Mouse (Mus musculus): ENCODE results near the gene Nectin2. TPM values are rescaled to one million over a fixed set of nuclear protein-coding genes. Genes with fewer than 3 reads are reported as not detected.
"Not testable (repeated sequence)": the region's sequence is repeated elsewhere in the genome, so short reads cannot be mapped to it uniquely, and the experiment has no call there.

Gene Nectin2
- 1 to 10 TPM; 5.0 to 5.1 TPM for total RNA-seq (2021)
- long read RNA-seq, transcript Nectin2-202 (6 exons, 1,955 nt): major isoform, 5 of 8 reads
- long read RNA-seq, partial matches to known transcripts: 0 of 8 reads
- long read RNA-seq, other reads (novel, unspliced or antisense): 1 of 8 reads

- peak; percentile 73 to 76 for DNase-seq (ENCODE audit: low spot score in 2 of 2)
Measured at GRCm38 (mm10) chr7:19750217-19751069, at the start of gene Nectin2. Gene Nectin2 (minus strand): TSS chr7:19750483.

DNA sequence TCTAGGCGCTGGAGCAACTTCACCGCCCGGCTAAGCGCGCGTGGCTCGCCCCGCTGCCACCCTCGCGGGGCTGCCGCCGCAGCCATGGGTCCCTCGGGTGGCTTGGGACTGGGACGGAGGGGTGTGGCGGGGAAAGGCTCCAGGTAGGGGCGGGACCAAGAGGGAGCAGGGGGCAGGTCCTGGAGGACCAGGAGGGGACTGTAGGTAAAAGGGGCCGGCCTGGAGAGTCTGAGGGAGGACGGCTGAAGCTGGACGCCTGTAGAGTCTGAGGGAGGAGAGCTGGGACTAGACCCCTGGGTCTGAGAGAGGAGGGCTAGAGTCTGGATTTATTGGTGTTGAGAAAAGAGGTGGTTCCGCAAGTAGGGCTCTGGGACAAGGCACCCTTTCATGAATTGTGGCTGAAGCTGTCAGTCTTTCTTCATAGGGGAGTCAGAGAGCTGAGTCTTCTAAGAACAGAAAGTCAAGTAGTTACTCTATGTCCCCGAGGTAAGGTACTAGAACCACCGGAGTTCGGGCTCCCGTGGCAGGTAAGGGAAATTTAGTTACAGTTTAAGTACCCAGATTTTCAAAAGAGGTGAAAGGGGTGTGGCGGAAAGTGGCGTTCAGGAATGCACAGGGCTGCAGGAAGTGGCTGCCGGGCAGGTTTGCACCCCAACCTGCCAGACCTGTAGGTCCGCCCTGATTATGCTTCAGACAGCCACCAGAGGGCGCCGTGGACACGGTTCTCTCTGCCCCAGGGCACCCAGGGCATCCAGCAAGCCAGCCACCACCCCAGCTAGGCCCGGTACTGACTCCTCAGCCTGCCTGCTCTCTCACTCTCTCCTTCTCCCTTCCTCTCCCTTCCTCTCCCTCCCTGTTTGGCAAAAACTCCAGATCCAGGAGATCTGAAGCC is 46.7 kb upstream of the Nectin2 start, which contains the start of gene Cblc:
Cblc (minus strand) TSS at position 113 of the 892 bp plus-strand sequence.
- DNase-seq (ENCODE audit: low spot score in 2 of 2): peak in 1 of 2 experiments; percentile 52

GRCm38 (mm10) chr7:19796254-19796653 is 46.0 kb upstream of the Nectin2 start:
- DNase-seq (ENCODE audit: low spot score in 2 of 2): no peak

GRCm38 (mm10) chr7:19795236-19795635 is 45.0 kb upstream of the Nectin2 start:
- no peak for DNase-seq (ENCODE audit: low spot score in 2 of 2)

DNA sequence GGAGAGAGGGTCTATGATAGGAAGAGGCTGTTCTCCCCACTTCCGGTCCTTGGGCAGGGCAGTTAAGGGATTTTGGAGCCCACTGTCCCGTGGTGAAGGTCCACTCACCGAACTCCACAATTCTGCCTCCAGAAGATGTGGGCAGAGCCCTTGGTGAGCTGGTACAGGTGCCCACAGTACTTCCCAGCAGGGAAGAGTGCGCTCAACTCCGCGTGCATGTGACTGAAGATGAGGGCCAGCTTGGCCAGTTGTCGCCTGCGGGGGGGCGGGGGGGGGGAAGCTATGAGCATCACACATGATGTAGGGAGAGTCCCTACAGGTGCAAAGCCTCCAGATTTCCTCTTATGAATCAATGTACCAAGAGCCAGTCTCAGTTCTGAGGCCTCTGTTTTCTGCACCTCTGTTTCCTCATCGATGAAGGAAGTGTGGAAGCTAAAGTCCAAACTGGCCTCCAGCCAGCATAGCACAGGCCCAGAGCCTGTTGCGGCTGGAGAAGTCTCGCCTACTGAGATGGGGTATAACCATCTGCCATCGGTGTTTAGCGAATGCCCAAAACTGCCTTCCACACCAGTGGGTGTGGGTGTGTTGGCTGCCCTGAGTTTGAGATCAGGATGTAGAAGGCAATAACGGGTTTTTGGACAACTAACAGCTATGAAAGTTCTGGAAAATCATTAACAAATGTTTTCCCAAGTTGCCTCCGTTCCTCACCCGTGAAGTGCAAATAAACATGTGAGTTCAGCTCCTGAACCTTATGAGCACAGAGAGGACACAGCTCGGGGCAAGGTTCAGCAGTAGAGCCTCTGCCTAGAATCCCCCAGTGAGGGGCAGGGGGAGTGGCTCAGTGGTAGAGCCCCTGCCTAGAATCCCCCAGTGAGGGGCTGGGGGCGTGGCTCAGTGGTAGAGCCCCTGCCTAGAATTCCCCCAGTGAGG is 42.7 kb upstream of the Nectin2 start:
- no peak for DNase-seq (ENCODE audit: low spot score in 2 of 2)

DNA sequence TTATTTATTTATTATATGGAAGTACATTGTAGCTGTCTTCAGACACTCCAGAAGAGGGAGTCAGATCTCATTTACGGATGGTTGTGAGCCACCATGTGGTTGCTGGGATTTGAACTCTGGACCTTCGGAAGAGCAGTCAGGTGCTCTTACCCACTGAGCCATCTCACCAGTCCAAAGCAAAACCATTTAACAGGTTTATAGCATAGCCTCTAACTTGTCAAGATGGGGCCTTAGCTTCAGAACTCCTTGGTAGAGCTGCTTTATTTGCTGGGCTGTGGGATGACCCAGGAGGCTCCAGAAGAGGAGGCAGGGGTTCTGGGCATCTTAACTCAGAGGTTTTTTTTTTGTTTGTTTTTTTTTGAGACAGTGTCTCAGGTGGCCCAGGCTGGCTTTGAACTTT is 41.2 kb upstream of the Nectin2 start:
- not testable (repeated sequence) for DNase-seq (ENCODE audit: low spot score in 2 of 2)

DNA sequence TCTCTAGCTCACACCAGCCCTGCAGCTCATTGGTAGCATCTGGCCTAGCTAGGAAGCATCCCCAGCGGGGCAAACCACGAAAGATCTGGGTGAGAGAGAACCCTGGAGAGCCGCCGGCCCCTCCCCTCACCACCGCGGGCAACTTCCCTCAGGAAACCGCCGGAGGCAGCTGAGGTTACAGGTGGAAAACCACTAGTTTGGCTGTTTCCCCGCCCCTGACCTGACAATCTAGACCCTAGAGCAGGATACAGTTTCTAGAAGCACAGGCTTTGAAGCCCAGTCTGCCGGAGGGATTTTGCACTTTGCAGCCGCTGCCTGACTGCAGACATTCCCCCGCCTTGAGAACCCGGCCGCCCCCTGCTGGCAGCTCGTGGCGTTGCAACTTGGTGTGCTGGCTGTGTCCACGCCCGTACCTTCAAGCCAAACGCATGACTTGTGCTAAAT is 39.6 kb upstream of the Nectin2 start:
- peak; percentile 70 to 84 for DNase-seq (ENCODE audit: low spot score in 2 of 2)

DNA sequence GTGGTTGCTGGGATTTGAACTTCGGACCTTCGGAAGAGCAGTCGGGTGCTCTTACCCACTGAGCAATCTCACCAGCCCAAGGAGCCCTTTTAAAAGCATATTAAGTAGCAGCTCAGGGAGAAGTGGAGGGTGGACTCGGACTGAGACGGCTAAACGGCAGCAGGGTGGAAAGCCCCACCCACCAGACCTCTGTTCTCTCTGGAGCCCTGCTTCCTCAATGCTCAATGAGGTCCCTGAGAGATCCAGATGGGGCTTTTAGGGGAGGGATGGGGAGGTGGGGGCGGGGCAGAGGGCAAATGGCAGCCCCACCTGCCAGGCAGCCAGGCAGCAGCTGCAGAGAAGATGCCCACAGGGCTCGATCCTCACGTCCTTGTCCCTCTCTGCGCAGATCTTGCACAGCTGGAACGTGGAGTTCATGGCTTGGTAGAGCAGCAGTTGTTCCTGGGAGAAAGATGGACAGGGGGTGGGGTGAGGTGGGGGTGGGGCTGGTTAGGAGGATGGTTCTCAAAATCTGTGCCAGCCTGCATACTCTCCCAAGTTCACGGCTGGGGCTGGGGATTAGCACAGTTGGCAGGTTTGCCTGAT is 35.7 kb upstream of the Nectin2 start:
- DNase-seq (ENCODE audit: low spot score in 2 of 2): no peak

GRCm38 (mm10) chr7:19784764-19785535 is 34.7 kb upstream of the Nectin2 start:
- no peak for DNase-seq (ENCODE audit: low spot score in 2 of 2)

- DNase-seq (ENCODE audit: low spot score in 2 of 2): no peak
Measured at GRCm38 (mm10) chr7:19783630-19784029, 33.3 kb upstream of the Nectin2 start.

- DNase-seq (ENCODE audit: low spot score in 2 of 2): no peak
Measured at GRCm38 (mm10) chr7:19782645-19783044, 32.4 kb upstream of the Nectin2 start.

GRCm38 (mm10) chr7:19781741-19782140 is 31.5 kb upstream of the Nectin2 start:
- no peak for DNase-seq (ENCODE audit: low spot score in 2 of 2)

DNA sequence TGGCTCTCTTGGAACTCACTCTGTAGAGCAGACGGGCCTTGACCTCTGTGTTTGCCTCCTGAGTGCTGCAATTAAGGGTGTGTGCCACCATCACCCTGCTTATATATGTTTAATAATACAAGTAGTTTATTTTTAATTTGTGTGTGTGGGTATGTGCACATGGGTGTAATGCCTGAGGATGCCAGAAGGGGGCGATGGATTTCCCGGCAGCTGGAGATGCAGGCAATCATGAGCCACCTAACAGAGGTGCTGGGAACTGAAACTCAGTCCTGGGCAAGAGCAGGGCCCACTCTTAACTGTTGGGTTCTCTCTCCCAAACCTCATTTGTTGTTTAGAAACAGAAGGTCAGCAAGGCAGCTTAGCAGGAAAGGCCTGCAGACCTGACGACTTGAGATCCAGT is 29.6 kb upstream of the Nectin2 start:
- no peak for DNase-seq (ENCODE audit: low spot score in 2 of 2)

- DNase-seq (ENCODE audit: low spot score in 2 of 2): no peak
Measured at GRCm38 (mm10) chr7:19778645-19779044, 28.4 kb upstream of the Nectin2 start.

DNA sequence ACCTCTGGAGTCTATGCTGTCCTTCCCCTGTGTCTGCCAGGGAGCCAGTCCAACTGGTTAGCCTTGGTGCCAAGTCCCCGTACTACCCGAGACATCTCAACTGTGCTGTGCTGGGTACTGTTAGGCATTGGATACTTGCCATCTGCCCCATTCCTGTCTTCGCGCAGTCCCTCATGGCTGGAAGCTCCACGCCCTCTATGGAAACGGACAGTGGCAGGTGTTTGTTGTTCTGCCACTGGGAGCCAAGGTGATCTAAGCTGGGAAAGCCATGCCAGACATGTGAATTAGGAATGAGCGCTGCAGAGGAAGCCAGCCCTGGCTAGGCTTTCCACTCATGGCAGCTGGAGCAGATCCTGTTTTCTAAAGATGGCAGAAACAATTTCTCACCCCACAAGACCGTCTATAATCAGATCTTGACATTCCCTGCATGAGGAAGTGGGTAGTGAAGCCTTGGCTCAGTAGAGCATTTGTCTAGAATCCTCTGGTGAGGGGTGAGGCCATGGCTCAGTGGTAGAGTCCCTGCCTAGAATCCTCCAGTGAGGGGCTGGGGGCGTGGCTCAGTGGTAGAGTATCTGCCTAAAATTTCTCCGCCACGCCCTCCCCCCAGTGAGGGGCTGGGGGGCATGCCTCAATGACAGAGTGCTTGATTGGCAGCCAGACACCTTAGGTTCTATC is 26.9 kb upstream of the Nectin2 start:
- DNase-seq (ENCODE audit: low spot score in 2 of 2): no peak

- DNase-seq (ENCODE audit: low spot score in 2 of 2): no peak
Measured at GRCm38 (mm10) chr7:19771682-19772081, 21.4 kb upstream of the Nectin2 start.

DNA sequence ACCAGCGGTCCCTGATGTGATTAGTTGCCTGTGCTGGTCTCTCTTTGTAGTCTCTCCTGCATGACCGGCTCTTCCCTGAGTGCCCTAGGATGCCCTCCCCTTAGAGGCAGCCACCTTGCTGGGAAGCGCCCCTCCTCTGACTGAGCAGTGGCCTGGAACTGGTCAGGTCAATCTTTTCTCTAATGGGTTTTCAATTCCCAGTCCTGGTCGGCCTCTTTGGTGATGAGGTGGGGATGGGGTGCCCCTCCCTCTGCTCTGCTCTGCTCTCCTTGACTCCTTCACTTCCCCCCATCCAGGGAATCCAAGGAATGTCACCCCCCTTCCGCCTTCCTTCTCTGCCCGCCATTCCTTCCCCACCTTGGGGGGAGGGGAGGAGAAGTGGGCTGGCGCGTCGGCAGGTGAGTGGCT is 20.7 kb upstream of the Nectin2 start, which contains the start of gene Bcam:
Bcam (minus strand) TSS at position 33 of the 408 bp plus-strand sequence.
- DNase-seq (ENCODE audit: low spot score in 2 of 2): no peak

DNA sequence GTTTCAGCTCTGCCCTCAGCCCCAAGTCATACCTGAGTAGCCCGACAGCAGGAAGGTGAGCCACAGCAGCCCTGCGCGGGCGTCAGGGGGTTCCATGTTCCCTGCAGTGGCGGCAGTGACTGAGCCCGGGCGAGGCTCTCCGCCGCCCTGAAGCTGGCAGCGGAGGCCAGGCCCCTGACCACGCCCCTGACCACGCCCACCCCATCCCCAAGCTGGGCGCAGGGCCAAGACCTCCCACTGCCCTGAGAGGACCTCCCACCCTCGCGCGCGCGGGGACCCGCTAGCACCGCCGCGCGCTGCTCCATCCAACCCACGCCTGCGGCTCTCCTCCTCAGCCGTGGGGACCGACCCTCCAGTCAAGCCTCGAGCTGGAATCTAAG is 20.1 kb upstream of the Nectin2 start:
- DNase-seq (ENCODE audit: low spot score in 2 of 2): peak; percentile 20 to 40

Data from layer of hippocampus, adult 18-20 months (tissue).